Mouse (Mus musculus) mammary gland, adult 2 months (tissue): ENCODE results near the gene Nhlh2. TPM values are rescaled to one million over a fixed set of nuclear protein-coding genes. Genes with fewer than 3 reads are reported as not detected.

ENCODE experiments used
- polyA plus RNA-seq: library from polyadenylated mRNA; depleted of rRNA; stranded (reverse); fragments of >200 nt; gene quantifications from 2 replicates; pipeline ENCODE4 v1.2.3, GENCODE M21; 2012; ENCODE audit warnings: low replicate concordance; rRNA removed

Nhlh2 gene
- polyA plus RNA-seq: not detected in 2 replicates

DNA sequence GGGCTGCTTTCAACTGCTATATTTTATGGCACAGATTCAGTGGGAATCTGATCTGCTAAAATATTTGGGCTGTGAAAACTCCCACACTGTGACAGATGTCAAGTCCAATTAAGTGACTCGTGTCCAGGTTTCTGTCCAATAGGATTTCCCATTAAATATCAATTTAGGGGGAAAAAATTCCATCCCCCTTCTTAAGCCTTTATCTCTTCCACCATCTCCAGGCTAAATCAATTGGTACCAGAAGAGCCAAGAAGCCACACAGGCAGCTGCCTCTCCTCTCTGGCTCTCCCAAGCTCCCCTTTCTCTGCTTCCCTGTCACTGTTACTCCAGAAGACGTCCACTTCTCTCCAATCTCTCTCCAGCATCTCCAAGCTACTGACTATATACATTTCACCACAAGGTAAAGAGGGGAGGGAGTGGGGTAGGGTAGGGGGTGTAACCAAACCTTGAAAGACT is at the start of gene Nhlh2:
Nhlh2 (plus strand) TSS at position 151 of the 456 bp plus-strand sequence.

Other genes with a start within 250 kb of the Nhlh2 start
- gene Mab21l3, start 161.1 kb upstream of the Nhlh2 start, polyA plus RNA-seq: 1.9 TPM in 2 replicates
- gene Slc22a15, start 85.6 kb upstream of the Nhlh2 start, polyA plus RNA-seq: 4.6 and 5.7 TPM in 2 replicates
- gene Casq2, start 76.3 kb downstream of the Nhlh2 start, polyA plus RNA-seq: 0.37 and 6.2 TPM in 2 replicates
- 25.3 and 26.0 TPM in 2 replicates for gene Vangl1, start 194.6 kb downstream of the Nhlh2 start, polyA plus RNA-seq